ENCODE assay signal across 7 mouse cellular contexts in the genomic region with DNA sequence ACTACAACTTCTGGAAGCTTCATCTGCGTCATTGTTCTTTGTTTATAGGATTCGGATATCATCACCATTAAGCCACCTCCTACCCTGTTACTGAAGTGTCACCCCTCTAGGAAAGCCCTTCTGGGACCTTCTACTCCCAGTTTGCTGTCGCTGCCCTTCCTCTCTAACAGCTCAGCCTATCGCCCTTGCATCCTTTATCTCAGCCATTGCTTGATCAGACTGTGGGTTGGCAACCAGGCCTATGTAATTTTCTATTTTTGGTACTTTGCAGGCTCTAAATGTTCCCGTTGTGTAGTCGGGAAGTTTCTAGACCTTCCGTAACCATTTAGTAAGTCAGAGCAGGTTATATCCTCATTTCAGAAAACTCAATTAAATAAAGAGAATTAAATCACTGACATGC. TPM values are rescaled to one million over a fixed set of nuclear protein-coding genes. Genes with fewer than 3 reads are reported as not detected.
DNase-seq lines count a peak whose midpoint lies in the region; ATAC-seq lines count a peak whose summit lies in the region.

No protein-coding gene starts in this region.

- H3K36me3 ChIP-seq in embryonic facial prominence, embryonic 11.5 days (replicated peaks; ENCODE audit: control insufficient read depth, insufficient read depth, low read depth, low read length): no peaks in the 10 kb centered on the region
- H3K36me3 ChIP-seq in forebrain, embryonic 16.5 days (ENCODE audit: control insufficient read depth, insufficient read depth): no peaks in the 10 kb centered on the region
- no peaks in the 10 kb centered on the region for H3K36me3 ChIP-seq in midbrain, embryonic 14.5 days (ENCODE audit: control insufficient read depth, insufficient read depth, low read length)

- no peak overlapping the region for H3K9ac ChIP-seq in embryonic facial prominence, embryonic 11.5 days (replicated peaks; ENCODE audit: low read length)
- H3K9ac ChIP-seq in forebrain, embryonic 16.5 days (replicated peaks; ENCODE audit: low read depth, low read length): no peak overlapping the region; the same call in 1 of the 2 replicates
- H3K9ac ChIP-seq in midbrain, embryonic 14.5 days (replicated peaks; ENCODE audit: low read length): peak overlapping the region; percentile 59; the same call in 1 of the 2 replicates

- H3K4me2 ChIP-seq in embryonic facial prominence, embryonic 11.5 days (ENCODE audit: low read depth, low read length): no peak overlapping the region
- peak overlapping the region; percentile 90 for H3K4me2 ChIP-seq in forebrain, embryonic 16.5 days (ENCODE audit: low read length)
- H3K4me2 ChIP-seq in midbrain, embryonic 14.5 days (ENCODE audit: low read length): peak overlapping the region; percentile 75

- no peaks in the 10 kb centered on the region for H3K4me1 ChIP-seq in embryonic facial prominence, embryonic 11.5 days (ENCODE audit: control insufficient read depth, insufficient read depth, low read length)
- H3K4me1 ChIP-seq in forebrain, embryonic 16.5 days (replicated peaks; ENCODE audit: control insufficient read depth, insufficient read depth, low read length): peaks cover 9% of the 10 kb centered on the region
- no peaks in the 10 kb centered on the region; the same call in 1 of the 2 replicates for H3K4me1 ChIP-seq in midbrain, embryonic 14.5 days (ENCODE audit: control insufficient read depth, insufficient read depth, low read length)

- peak; percentile 9 for DNase-seq in layer of hippocampus, adult 11-12 months (ENCODE audit: low spot score)
- DNase-seq in layer of hippocampus, adult 9-10 months (ENCODE audit: low spot score): no peak
- no peak for DNase-seq in embryonic facial prominence, embryonic 11.5 days (ENCODE audit: low spot score)
- DNase-seq in midbrain, embryonic 14.5 days: peak; percentile 4
- no peak for DNase-seq in natural killer cell, adult 2 months (ENCODE audit: low spot score in 2 of 2)
- no peak for DNase-seq in spleen, postnatal 4 days (ENCODE audit: low spot score in 2 of 2)

- no peak overlapping the region for H3K27ac ChIP-seq in embryonic facial prominence, embryonic 11.5 days (replicated peaks; ENCODE audit: low read depth, low read length)
- no peak overlapping the region for H3K27ac ChIP-seq in forebrain, embryonic 16.5 days (ENCODE audit: low read length)
- no peak overlapping the region for H3K27ac ChIP-seq in midbrain, embryonic 14.5 days (replicated peaks; ENCODE audit: low read depth, low read length)

- no peak for ATAC-seq in embryonic facial prominence, embryonic 11.5 days (replicated peaks; ENCODE audit: insufficient number of reproducible peaks, low FRiP score, low TSS enrichment, low read depth)
- peak; percentile 31; the same call in 1 of the 2 replicates for ATAC-seq in forebrain, embryonic 16.5 days
- no peak; the same call in 1 of the 2 replicates for ATAC-seq in midbrain, embryonic 14.5 days (ENCODE audit: low FRiP score, low TSS enrichment)

- H3K27me3 ChIP-seq in embryonic facial prominence, embryonic 11.5 days (ENCODE audit: control insufficient read depth, insufficient read depth, low read length): no peaks in the 10 kb centered on the region
- no peaks in the 10 kb centered on the region for H3K27me3 ChIP-seq in forebrain, embryonic 16.5 days (replicated peaks; ENCODE audit: control insufficient read depth, insufficient read depth, low read length)
- H3K27me3 ChIP-seq in midbrain, embryonic 14.5 days (ENCODE audit: control insufficient read depth, insufficient read depth, low read length): no peaks in the 10 kb centered on the region

- peak overlapping the region; percentile 21; the same call in 1 of the 2 replicates for H3K4me3 ChIP-seq in embryonic facial prominence, embryonic 11.5 days (ENCODE audit: low read depth, low read length)
- H3K4me3 ChIP-seq in forebrain, embryonic 16.5 days (replicated peaks; ENCODE audit: low read length): peak overlapping the region; percentile 55
- peak overlapping the region; percentile 50 for H3K4me3 ChIP-seq in midbrain, embryonic 14.5 days (replicated peaks; ENCODE audit: low read depth, low read length)

- H3K9me3 ChIP-seq in embryonic facial prominence, embryonic 11.5 days (replicated peaks; ENCODE audit: control insufficient read depth, low read length): no peaks in the 10 kb centered on the region
- H3K9me3 ChIP-seq in forebrain, embryonic 16.5 days (ENCODE audit: control insufficient read depth, low read length): no peaks in the 10 kb centered on the region
- no peaks in the 10 kb centered on the region for H3K9me3 ChIP-seq in midbrain, embryonic 14.5 days (ENCODE audit: control insufficient read depth, low read length)

- WGBS in embryonic facial prominence, embryonic 11.5 days: 88% methylated on average over 7 of the region's 7 CpGs
- WGBS in forebrain, embryonic 16.5 days: 87% methylated on average over 7 of the region's 7 CpGs
- WGBS in midbrain, embryonic 14.5 days: 87% methylated on average over 7 of the region's 7 CpGs

RNA-seq across cellular contexts. Expression of a gene that starts 0.7 kb away (rescaled TPM):
- polyA plus RNA-seq in embryonic facial prominence, embryonic 11.5 days (2014; fragmentation: Nextera tagmentation; extraction: Ambion mirVana): 5.0 and 6.2 TPM in 2 replicates
- 25.5 and 29.6 TPM in 2 replicates for polyA plus RNA-seq in forebrain, embryonic 16.5 days (2015; fragmentation: Nextera tagmentation; extraction: Ambion mirVana)
- 25.4 and 29.4 TPM in 2 replicates for polyA plus RNA-seq in midbrain, embryonic 14.5 days (2014; fragmentation: Nextera tagmentation; extraction: Ambion mirVana)

RNA-seq across cellular contexts. Expression of a gene that starts 11.9 kb away (rescaled TPM):
- 19.7 and 22.3 TPM in 2 replicates for polyA plus RNA-seq in embryonic facial prominence, embryonic 11.5 days (2014; fragmentation: Nextera tagmentation; extraction: Ambion mirVana)
- polyA plus RNA-seq in forebrain, embryonic 16.5 days (2015; fragmentation: Nextera tagmentation; extraction: Ambion mirVana): 22.4 and 23.4 TPM in 2 replicates
- polyA plus RNA-seq in midbrain, embryonic 14.5 days (2014; fragmentation: Nextera tagmentation; extraction: Ambion mirVana): 15.5 and 22.4 TPM in 2 replicates

RNA-seq across cellular contexts. Expression of a gene that starts 15.9 kb away (rescaled TPM):
- polyA plus RNA-seq in embryonic facial prominence, embryonic 11.5 days (2014; fragmentation: Nextera tagmentation; extraction: Ambion mirVana): not detected in 2 replicates
- polyA plus RNA-seq in forebrain, embryonic 16.5 days (2015; fragmentation: Nextera tagmentation; extraction: Ambion mirVana): 0.78 and 1.4 TPM in 2 replicates
- polyA plus RNA-seq in midbrain, embryonic 14.5 days (2014; fragmentation: Nextera tagmentation; extraction: Ambion mirVana): 0.43 and 0.47 TPM in 2 replicates

Comparison
In these comparisons a context has a peak if more than half of its experiments do, and no peak if none do; other contexts are left out.
1. DNase-seq: peak in layer of hippocampus, adult 11-12 months (single experiment) and midbrain, embryonic 14.5 days (single experiment); none in layer of hippocampus, adult 9-10 months (single experiment), embryonic facial prominence, embryonic 11.5 days (single experiment), natural killer cell, adult 2 months (0 of 2) and spleen, postnatal 4 days (0 of 2).
2. Peak in every context shown above with its lines, with median percentiles within 50 percentile points of each other: H3K4me3 ChIP-seq.